Mouse (Mus musculus): ENCODE measurements at regions not wholly inside any gene's neighbourhood (a gene's known extent, or its start where the extent isn't known, plus 50 kb on each side); places are given as distances from the start of the nearest gene placed in this dataset.
"Not testable (repeated sequence)": the region's sequence is repeated elsewhere in the genome, so short reads cannot be mapped to it uniquely, and the experiment has no call there.

DNA sequence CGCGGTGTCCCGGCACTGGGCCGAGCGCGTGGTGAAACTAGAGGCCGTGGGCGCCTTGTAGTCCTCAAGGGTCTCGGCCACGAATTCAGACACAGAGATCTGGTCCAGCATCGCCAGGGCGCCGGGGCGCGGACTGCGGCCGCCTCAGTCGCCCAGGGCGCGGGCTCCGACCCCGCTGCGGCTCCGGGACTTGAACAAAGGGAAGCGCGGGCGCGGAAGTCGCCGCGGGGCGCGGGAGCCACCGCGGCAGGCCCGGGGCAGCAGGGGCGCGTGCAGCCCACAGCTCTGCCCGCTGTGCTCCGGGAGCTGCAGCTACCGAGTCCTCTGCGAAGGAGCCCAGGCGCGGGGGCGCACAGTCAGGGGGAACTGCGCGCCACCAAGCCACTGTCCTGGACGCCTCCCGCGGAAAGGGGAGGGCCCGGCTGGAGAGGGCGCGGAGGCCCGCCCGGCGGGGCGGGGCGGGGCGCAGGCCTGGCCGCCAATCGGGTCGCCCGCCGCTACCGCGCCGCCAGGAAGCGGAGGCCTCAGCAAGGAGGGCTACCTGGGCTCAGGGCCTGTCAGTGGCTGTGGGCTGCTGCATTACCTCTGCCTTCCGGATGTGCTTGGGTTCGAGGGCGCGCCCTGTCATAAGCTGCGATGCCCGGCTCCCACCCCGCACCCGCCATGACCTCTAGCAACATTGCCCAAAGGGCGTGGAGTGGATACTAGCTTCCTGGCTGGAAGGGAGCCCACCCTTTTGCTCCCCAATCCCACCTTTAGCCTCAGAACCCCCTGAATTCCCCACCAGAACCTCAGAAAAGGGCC lies 155.2 kb upstream of the 9030624G23Rik start:
- peak overlapping the region; percentile 55 for H3K9ac ChIP-seq (replicated peaks)
- H3K27me3 ChIP-seq (replicated peaks); ATAC-seq (ENCODE audit: low FRiP score); H3K9me3 ChIP-seq (replicated peaks); H3K4me1 ChIP-seq; H3K36me3 ChIP-seq: not testable (repeated sequence)
- H3K4me2 ChIP-seq = peak overlapping the region; percentile 59
- WGBS = 1% methylated on average over 47 of the region's 77 CpGs
- peak overlapping the region; percentile 51; the same call in 1 of the 2 replicates for H3K27ac ChIP-seq (replicated peaks)
- H3K4me3 ChIP-seq (replicated peaks) = peak overlapping the region; percentile 52

Measured in neural tube, embryonic 15.5 days (tissue).